Mouse (Mus musculus) lung, postnatal 0 days (tissue): ENCODE measurements around the gene Dlk1. TPM values are rescaled to one million over a fixed set of nuclear protein-coding genes. Genes with fewer than 3 reads are reported as not detected.

Source experiments
- ATAC-seq: fragments of 200-750 bp; cut with Nextera tagmentation; 2 replicates; pipeline ENCODE4 v1.8.0; 2017; ENCODE audit warnings: moderate library complexity
- DNase-seq: peaks from one replicate; pipeline ENCODE4 v3.0.0-alpha.2; 2016; ENCODE audit warnings: low spot score
- H3K27ac ChIP-seq: fragments of 300-500 bp; sonication (generic); 2 replicates; pipeline ENCODE4 v1.5.1; 2014; ENCODE audit warnings: antibody characterized with exemption, mild to moderate bottlenecking, low read length, mixed read lengths
- H3K27me3 ChIP-seq: fragments of 300-500 bp; sonication (generic); replicated peaks from 2 replicates; pipeline ENCODE4 v1.6.1; 2014; ENCODE audit warnings: low read length, mixed read lengths; ENCODE audit not compliant: insufficient read depth
- H3K36me3 ChIP-seq: fragments of 300-500 bp; sonication (generic); 2 replicates; pipeline ENCODE4 v1.6.1; 2014; ENCODE audit warnings: low read length, mixed read lengths; ENCODE audit not compliant: insufficient read depth
- H3K4me1 ChIP-seq: fragments of 300-500 bp; sonication (generic); 2 replicates; pipeline ENCODE4 v1.6.1; 2014; ENCODE audit warnings: antibody characterized with exemption, low read depth, low read length, mixed read lengths; ENCODE audit not compliant: insufficient read depth
- H3K4me2 ChIP-seq: fragments of 300-500 bp; sonication (generic); replicated peaks from 2 replicates; pipeline ENCODE4 v1.6.1; 2014; ENCODE audit warnings: low read depth, mild to moderate bottlenecking, low read length, moderate library complexity, mixed read lengths
- H3K4me3 ChIP-seq: fragments of 300-500 bp; sonication (generic); 2 replicates; pipeline ENCODE4 v1.5.1; 2014; ENCODE audit warnings: low read depth, low read length
- H3K9ac ChIP-seq: fragments of 300-500 bp; sonication (generic); replicated peaks from 2 replicates; pipeline ENCODE4 v1.6.1; 2014; ENCODE audit warnings: low read depth, mild to moderate bottlenecking
- H3K9me3 ChIP-seq: fragments of 300-500 bp; sonication (generic); 2 replicates; pipeline ENCODE4 v1.6.1; 2016; ENCODE audit warnings: low read length, mixed read lengths
- CTCF ChIP-seq: IDR thresholded peaks from 2 replicates; pipeline ENCODE4 v1.5.1; 2016; ENCODE audit warnings: antibody characterized with exemption, mild to moderate bottlenecking
- EP300 ChIP-seq: IDR thresholded peaks from 2 replicates; pipeline ENCODE4 v1.6.1; 2016; ENCODE audit warnings: antibody characterized with exemption, mild to moderate bottlenecking, control low read depth
- WGBS: fragments of 180-500 bp; shearing (Covaris S2); extraction: QIAGEN DNeasy Blood & Tissue Kit; methylation state at CpG from one replicate; pipeline ENCODE4 v1.1.7; 2014; 5-methylcytosine and 5-hydroxymethylcytosine counted together
- polyA plus RNA-seq: library from polyadenylated mRNA; unstranded; fragments of >200 nt; fragmentation: Nextera tagmentation; extraction: Ambion mirVana; gene quantifications from 2 replicates; pipeline ENCODE4 v1.2.1, GENCODE M21; 2015

Gene Dlk1
- polyA plus RNA-seq, 1 experiment from 2014 or later, result 364 TPM

- H3K4me1 ChIP-seq, result no peaks in the 10 kb centered on the region
- ATAC-seq, result no peak; the same call in 1 of the 2 replicates
These were observed 40.6 kb upstream of the Dlk1 start for GRCm38 (mm10) chr12:109412071-109412440.

GRCm38 (mm10) chr12:109412675-109413074 lies 39.9 kb upstream of the Dlk1 start:
- no peak overlapping the region for H3K9ac ChIP-seq
- H3K4me3 ChIP-seq, result no peak overlapping the region
- ATAC-seq, result no peak
- no peak overlapping the region for H3K4me2 ChIP-seq
- no peaks in the 10 kb centered on the region for H3K27me3 ChIP-seq
- no peak for DNase-seq
- H3K36me3 ChIP-seq, result no peaks in the 10 kb centered on the region
- TF ChIP-seq CTCF (no peak), EP300 (no peak)
- 28% methylated on average over 5 of the region's 5 CpGs for WGBS
- no peak overlapping the region for H3K27ac ChIP-seq
- no peaks in the 10 kb centered on the region; the same call in 1 of the 2 replicates for H3K4me1 ChIP-seq
- H3K9me3 ChIP-seq, result no peaks in the 10 kb centered on the region

More at GRCm38 (mm10) chr12:109412071-109412440, 40.6 kb upstream of the Dlk1 start:
- TF ChIP-seq CTCF, result no peak
- TF ChIP-seq EP300, result no peak
- Histone ChIP-seq H3K36me3 (no peaks in the 10 kb centered on the region), H3K9ac (no peak overlapping the region), H3K27ac (peak overlapping the region; percentile 14; the same call in 1 of the 2 replicates), H3K4me2 (no peak overlapping the region), H3K4me3 (no peak overlapping the region), H3K9me3 (no peaks in the 10 kb centered on the region), H3K27me3 (no peaks in the 10 kb centered on the region)
- no peak for DNase-seq
- 53% methylated on average over 8 of the region's 8 CpGs for WGBS

- TF ChIP-seq CTCF (no peak), EP300 (no peak)
- no peak for DNase-seq
- Histone ChIP-seq H3K4me3 (no peak overlapping the region), H3K36me3 (no peaks in the 10 kb centered on the region), H3K9me3 (no peaks in the 10 kb centered on the region), H3K4me2 (no peak overlapping the region), H3K27me3 (no peaks in the 10 kb centered on the region), H3K27ac (no peak overlapping the region), H3K9ac (no peak overlapping the region), H3K4me1 (no peaks in the 10 kb centered on the region; the same call in 1 of the 2 replicates)
- no peak for ATAC-seq
- 63% methylated on average over 4 of the region's 4 CpGs for WGBS
These were observed 39.3 kb upstream of the Dlk1 start for GRCm38 (mm10) chr12:109413321-109413720.

GRCm38 (mm10) chr12:109416681-109417080 lies 35.9 kb upstream of the Dlk1 start:
- Histone ChIP-seq H3K4me1 (no peaks in the 10 kb centered on the region; the same call in 1 of the 2 replicates), H3K9ac (no peak overlapping the region), H3K9me3 (no peaks in the 10 kb centered on the region), H3K27me3 (no peaks in the 10 kb centered on the region), H3K27ac (no peak overlapping the region), H3K4me2 (no peak overlapping the region), H3K36me3 (no peaks in the 10 kb centered on the region), H3K4me3 (no peak overlapping the region)
- no peak for TF ChIP-seq CTCF
- no peak for TF ChIP-seq EP300
- DNase-seq (no peak), ATAC-seq (no peak)
- 74% methylated on average over 5 of the region's 5 CpGs for WGBS

GRCm38 (mm10) chr12:109417476-109418201 lies 35.0 kb upstream of the Dlk1 start:
- Histone ChIP-seq H3K4me2 (no peak overlapping the region), H3K27me3 (no peaks in the 10 kb centered on the region), H3K9me3 (no peaks in the 10 kb centered on the region), H3K4me3 (no peak overlapping the region), H3K27ac (no peak overlapping the region), H3K9ac (no peak overlapping the region), H3K36me3 (no peaks in the 10 kb centered on the region), H3K4me1 (no peaks in the 10 kb centered on the region; the same call in 1 of the 2 replicates)
- TF ChIP-seq EP300 (no peak), CTCF (no peak)
- DNase-seq, result no peak
- ATAC-seq, result peak; percentile 57
- WGBS, result 43% methylated on average over 14 of the region's 14 CpGs

- H3K9me3 ChIP-seq, result no peaks in the 10 kb centered on the region
- H3K36me3 ChIP-seq, result no peaks in the 10 kb centered on the region
- DNase-seq (peak; percentile 81), ATAC-seq (peak; percentile 20; the same call in 1 of the 2 replicates)
- H3K9ac ChIP-seq, result no peak overlapping the region; the same call in 1 of the 2 replicates
- 44% methylated on average over 12 of the region's 12 CpGs for WGBS
- H3K27me3 ChIP-seq, result peaks cover 5% of the 10 kb centered on the region; the same call in 1 of the 2 replicates
- H3K4me3 ChIP-seq, result no peak overlapping the region
- no peak overlapping the region for H3K27ac ChIP-seq
- no peak overlapping the region for H3K4me2 ChIP-seq
- TF ChIP-seq CTCF (no peak), EP300 (no peak)
- no peaks in the 10 kb centered on the region; the same call in none of the 2 replicates for H3K4me1 ChIP-seq
These were observed 32.6 kb upstream of the Dlk1 start for GRCm38 (mm10) chr12:109420006-109420405.
